Mouse (Mus musculus): ENCODE measurements at regions not wholly inside any gene's neighbourhood (a gene's known extent, or its start where the extent isn't known, plus 50 kb on each side); places are given as distances from the start of the nearest gene placed in this dataset.

DNA sequence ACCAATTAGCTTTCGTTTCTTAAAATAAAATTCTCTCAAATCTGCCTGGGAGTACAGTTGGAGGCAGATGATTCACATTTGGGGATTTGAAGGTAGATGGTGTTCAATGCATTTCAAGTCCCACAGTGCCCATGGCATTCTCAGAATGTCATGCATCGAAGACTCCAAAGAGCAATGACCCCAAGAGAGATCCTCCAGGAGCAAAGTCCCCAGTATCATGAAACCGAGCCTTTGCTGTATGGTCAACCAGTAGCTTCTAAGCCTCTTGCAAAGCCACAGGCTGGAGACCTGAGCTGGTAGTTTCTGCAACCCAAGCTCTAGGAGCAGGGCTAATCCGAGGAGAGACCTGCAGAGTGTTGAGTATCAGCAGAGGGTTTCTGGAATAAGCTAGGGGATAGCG lies 477.1 kb downstream of the Glrx3 start:
- Histone ChIP-seq H3K36me3 (no peaks in the 10 kb centered on the region), H3K4me3 (no peak overlapping the region), H3K9ac (no peak overlapping the region), H3K27me3 (no peaks in the 10 kb centered on the region), H3K4me1 (replicated peaks) (peaks cover 2% of the 10 kb centered on the region; the same call in 1 of the 2 replicates), H3K9me3 (no peaks in the 10 kb centered on the region), H3K4me2 (no peak overlapping the region), H3K27ac (replicated peaks) (no peak overlapping the region)
- no peak for ATAC-seq (ENCODE audit: low read depth)
- 89% methylated on average over 5 of the region's 5 CpGs for WGBS

DNA sequence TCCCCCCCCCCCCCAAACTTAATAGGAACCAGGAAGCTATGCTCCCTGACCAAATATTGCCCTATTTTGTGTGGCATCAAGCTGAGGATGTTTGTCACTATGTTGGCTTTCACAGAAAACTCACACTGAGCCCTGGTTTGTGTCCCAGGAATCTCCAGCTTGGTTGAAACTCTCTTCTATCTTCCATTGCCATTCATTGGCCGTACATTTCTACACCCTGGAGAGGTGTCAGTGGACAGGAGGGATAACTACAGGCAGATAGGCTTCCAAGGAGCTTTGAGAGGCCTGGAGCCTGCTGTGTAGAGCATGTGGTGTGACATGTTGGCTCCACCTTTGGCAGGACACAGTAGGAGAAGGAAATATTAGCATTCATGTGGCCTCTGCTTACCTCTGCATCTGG lies 478.9 kb downstream of the Glrx3 start:
- H3K4me2 ChIP-seq = no peak overlapping the region
- no peaks in the 10 kb centered on the region for H3K27me3 ChIP-seq
- H3K4me1 ChIP-seq (replicated peaks) = no peaks in the 10 kb centered on the region
- H3K9me3 ChIP-seq = no peaks in the 10 kb centered on the region
- ATAC-seq (ENCODE audit: low read depth) = no peak
- 88% methylated on average over 1 of the region's 1 CpGs for WGBS
- H3K9ac ChIP-seq = no peak overlapping the region
- H3K27ac ChIP-seq (replicated peaks) = no peak overlapping the region
- H3K4me3 ChIP-seq = no peak overlapping the region
- H3K36me3 ChIP-seq = no peaks in the 10 kb centered on the region

DNA sequence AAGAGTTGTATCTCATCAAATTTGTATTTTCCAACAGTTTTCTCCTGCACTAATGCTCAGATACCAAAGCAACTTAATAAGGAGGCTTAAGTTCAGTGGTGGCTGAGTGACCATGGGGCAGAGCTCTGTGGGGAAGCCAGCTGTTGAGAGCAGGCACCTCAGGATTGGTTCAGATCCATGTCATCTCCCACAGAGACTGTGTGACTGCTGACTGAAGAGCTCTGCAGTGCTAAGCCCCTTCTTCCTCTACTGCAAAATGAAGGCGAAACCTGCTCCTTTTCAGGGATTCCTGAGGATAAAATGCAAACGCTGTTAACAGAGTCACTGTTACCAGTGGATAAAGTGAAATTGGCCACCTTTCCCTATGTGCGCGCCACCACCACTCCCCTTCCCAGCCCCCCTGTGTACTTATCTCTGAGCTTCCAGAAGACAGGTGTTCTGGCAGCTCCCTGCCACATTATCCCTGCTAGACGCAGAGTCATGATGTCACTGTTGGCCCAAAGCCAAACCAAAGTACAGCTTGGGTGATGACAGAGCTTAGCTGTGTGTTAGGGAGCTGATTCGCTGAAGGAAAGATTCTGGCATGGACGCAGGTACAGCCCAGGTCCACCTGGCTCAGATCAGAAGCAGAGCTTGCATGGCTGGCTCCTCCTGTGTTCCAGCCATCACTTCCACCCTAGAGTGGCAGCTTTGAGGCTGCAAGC lies 472.9 kb downstream of the Tcerg1l start:
- Histone ChIP-seq H3K9ac (no peak overlapping the region), H3K4me2 (no peak overlapping the region), H3K9me3 (no peaks in the 10 kb centered on the region), H3K36me3 (no peaks in the 10 kb centered on the region), H3K27me3 (no peaks in the 10 kb centered on the region), H3K4me3 (no peak overlapping the region), H3K4me1 (replicated peaks) (peaks cover 11% of the 10 kb centered on the region), H3K27ac (replicated peaks) (0 out of 2 replicates have a peak overlapping the region, but pooled peaks have one; percentile 9)
- 68% methylated on average over 7 of the region's 7 CpGs for WGBS
- ATAC-seq (ENCODE audit: low read depth) = peak; percentile 65; the same call in 1 of the 2 replicates

DNA sequence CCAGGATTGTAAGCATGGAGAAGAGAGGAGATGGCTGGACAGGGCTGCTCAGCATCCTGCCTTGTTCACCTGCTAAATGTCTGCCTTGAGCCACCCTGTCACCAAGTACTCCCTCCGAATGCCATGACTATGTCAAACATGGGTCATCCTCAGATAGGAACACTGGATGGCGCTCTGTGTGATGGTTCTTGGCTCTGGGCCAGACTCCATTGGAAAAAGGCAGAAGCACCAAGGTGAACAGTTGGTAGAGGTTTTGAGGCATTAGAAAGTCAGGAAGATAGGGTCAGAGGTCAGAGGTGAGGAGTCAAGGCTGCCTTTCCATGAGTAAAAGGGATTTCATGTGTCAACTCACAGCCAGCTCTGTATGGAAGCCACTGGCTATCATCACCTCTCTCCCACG lies 471.9 kb downstream of the Tcerg1l start:
- no peaks in the 10 kb centered on the region for H3K9me3 ChIP-seq
- H3K4me3 ChIP-seq = no peak overlapping the region
- no peak overlapping the region for H3K27ac ChIP-seq (replicated peaks)
- H3K4me2 ChIP-seq = no peak overlapping the region
- peaks cover 13% of the 10 kb centered on the region for H3K4me1 ChIP-seq (replicated peaks)
- H3K9ac ChIP-seq = no peak overlapping the region
- 83% methylated on average over 3 of the region's 3 CpGs for WGBS
- no peaks in the 10 kb centered on the region for H3K36me3 ChIP-seq
- ATAC-seq (ENCODE audit: low read depth) = no peak
- H3K27me3 ChIP-seq = no peaks in the 10 kb centered on the region

DNA sequence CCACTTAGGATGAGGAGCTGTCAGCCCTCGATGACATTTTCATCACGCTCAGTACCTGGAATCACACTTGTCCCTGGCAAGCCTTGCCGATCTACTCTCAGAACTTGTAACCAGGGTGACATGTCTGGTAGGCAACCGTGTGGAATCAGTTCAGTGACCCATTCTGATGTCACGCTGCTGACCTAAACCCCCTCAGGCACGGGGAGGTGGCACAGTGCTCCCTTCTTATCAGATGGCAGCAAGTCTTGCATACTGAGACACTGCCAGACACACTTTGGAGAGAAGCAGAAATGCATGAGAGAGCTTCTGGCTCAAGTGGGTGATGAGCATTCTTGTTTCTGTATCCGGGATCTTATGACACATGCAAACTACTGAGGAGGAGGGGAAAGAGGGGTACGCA lies 470.2 kb downstream of the Tcerg1l start:
- WGBS = 77% methylated on average over 8 of the region's 8 CpGs
- Histone ChIP-seq H3K4me2 (no peak overlapping the region), H3K4me1 (replicated peaks) (peaks cover 18% of the 10 kb centered on the region)

GRCm38 (mm10) chr7:137930200-137930599 lies 467.3 kb downstream of the Tcerg1l start:
- H3K9ac ChIP-seq = no peak overlapping the region
- no peak for ATAC-seq (ENCODE audit: low read depth)
- no peak overlapping the region for H3K27ac ChIP-seq (replicated peaks)
- H3K4me3 ChIP-seq = no peak overlapping the region
- WGBS = 51% methylated on average over 7 of the region's 7 CpGs
- H3K36me3 ChIP-seq = no peaks in the 10 kb centered on the region
- no peak overlapping the region for H3K4me2 ChIP-seq
- H3K9me3 ChIP-seq = no peaks in the 10 kb centered on the region
- no peaks in the 10 kb centered on the region for H3K27me3 ChIP-seq
- H3K4me1 ChIP-seq (replicated peaks) = peaks cover 8% of the 10 kb centered on the region; the same call in 1 of the 2 replicates

More for the DNA sequence above, 470.2 kb downstream of the Tcerg1l start:
- Histone ChIP-seq H3K9ac (no peak overlapping the region), H3K4me3 (no peak overlapping the region), H3K27me3 (no peaks in the 10 kb centered on the region), H3K9me3 (no peaks in the 10 kb centered on the region), H3K27ac (replicated peaks) (no peak overlapping the region), H3K36me3 (no peaks in the 10 kb centered on the region)
- no peak for ATAC-seq (ENCODE audit: low read depth)

GRCm38 (mm10) chr7:137935896-137936295 lies 461.6 kb downstream of the Tcerg1l start:
- no peaks in the 10 kb centered on the region for H3K9me3 ChIP-seq
- no peak for ATAC-seq (ENCODE audit: low read depth)
- 29% methylated on average over 3 of the region's 3 CpGs for WGBS

DNA sequence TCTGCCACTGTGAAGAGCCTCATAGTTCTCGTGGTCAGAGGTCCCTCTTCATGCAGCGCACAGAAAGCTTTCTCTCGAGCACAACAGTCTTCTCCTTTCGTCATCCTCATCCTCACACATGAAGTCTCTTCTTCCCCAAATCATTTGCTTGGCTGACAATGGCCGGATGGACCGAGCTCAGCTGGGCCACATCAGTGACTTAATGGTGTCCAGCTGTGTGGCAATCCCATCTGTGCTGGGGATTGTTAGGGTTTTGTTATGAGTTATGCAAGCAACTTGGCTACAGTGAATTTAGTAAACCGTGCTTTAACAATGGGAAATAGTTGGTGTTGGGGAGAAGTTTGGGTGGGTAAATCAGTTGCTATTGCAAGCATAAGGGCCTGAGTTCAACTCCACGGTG lies 458.4 kb downstream of the Tcerg1l start:
- Histone ChIP-seq H3K4me1 (replicated peaks) (no peaks in the 10 kb centered on the region), H3K4me2 (no peak overlapping the region), H3K27ac (replicated peaks) (no peak overlapping the region), H3K36me3 (no peaks in the 10 kb centered on the region), H3K9me3 (no peaks in the 10 kb centered on the region), H3K4me3 (no peak overlapping the region), H3K9ac (no peak overlapping the region), H3K27me3 (no peaks in the 10 kb centered on the region)
- WGBS = 76% methylated on average over 8 of the region's 8 CpGs
- ATAC-seq (ENCODE audit: low read depth) = no peak

More at GRCm38 (mm10) chr7:137935896-137936295, 461.6 kb downstream of the Tcerg1l start:
- Histone ChIP-seq H3K4me2 (no peak overlapping the region), H3K27me3 (no peaks in the 10 kb centered on the region), H3K9ac (no peak overlapping the region), H3K4me3 (no peak overlapping the region), H3K36me3 (no peaks in the 10 kb centered on the region), H3K4me1 (replicated peaks) (0 out of 2 replicates have a peak, but pooled peaks cover 2% of the 10 kb centered on the region), H3K27ac (replicated peaks) (no peak overlapping the region)

- Histone ChIP-seq H3K27ac (replicated peaks) (no peak overlapping the region), H3K27me3 (no peaks in the 10 kb centered on the region), H3K4me2 (no peak overlapping the region), H3K9me3 (no peaks in the 10 kb centered on the region), H3K4me3 (no peak overlapping the region), H3K4me1 (replicated peaks) (no peaks in the 10 kb centered on the region), H3K9ac (no peak overlapping the region), H3K36me3 (no peaks in the 10 kb centered on the region)
- no peak for ATAC-seq (ENCODE audit: low read depth)
- WGBS = 33% methylated on average over 5 of the region's 5 CpGs
Observed at GRCm38 (mm10) chr7:137940084-137940483, 457.4 kb downstream of the Tcerg1l start.

GRCm38 (mm10) chr7:137944991-137945390 lies 452.5 kb downstream of the Tcerg1l start:
- H3K27ac ChIP-seq (replicated peaks) = no peak overlapping the region
- H3K36me3 ChIP-seq = no peaks in the 10 kb centered on the region
- no peak for ATAC-seq (ENCODE audit: low read depth)
- WGBS = 85% methylated on average over 2 of the region's 2 CpGs
- H3K4me2 ChIP-seq = no peak overlapping the region
- 0 out of 2 replicates have a peak, but pooled peaks cover 5% of the 10 kb centered on the region for H3K4me1 ChIP-seq (replicated peaks)
- H3K9ac ChIP-seq = no peak overlapping the region
- no peaks in the 10 kb centered on the region for H3K9me3 ChIP-seq
- no peaks in the 10 kb centered on the region for H3K27me3 ChIP-seq
- no peak overlapping the region for H3K4me3 ChIP-seq

DNA sequence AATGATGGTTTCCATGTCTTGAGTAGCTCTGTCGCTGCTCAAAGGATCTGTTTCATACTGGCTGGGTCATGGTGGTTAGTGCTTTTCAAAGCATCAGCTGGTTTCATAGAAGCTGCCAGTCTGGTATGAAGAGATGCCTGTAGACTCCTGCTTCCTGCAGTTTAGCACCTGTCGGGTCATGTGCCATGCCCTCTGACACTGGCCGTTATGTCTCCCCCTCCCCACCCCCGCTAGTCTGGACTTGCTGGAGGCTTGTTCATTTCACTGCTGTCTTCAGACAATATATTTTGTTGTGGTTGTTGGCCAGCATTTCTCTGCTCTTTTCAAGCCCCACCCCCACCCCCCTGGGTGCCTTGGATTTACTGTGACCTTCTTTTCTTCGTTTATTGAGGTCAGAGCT lies 450.1 kb downstream of the Tcerg1l start:
- Histone ChIP-seq H3K27me3 (no peaks in the 10 kb centered on the region), H3K9ac (no peak overlapping the region), H3K9me3 (no peaks in the 10 kb centered on the region), H3K4me3 (no peak overlapping the region), H3K4me2 (no peak overlapping the region), H3K27ac (replicated peaks) (no peak overlapping the region), H3K36me3 (no peaks in the 10 kb centered on the region), H3K4me1 (replicated peaks) (0 out of 2 replicates have a peak, but pooled peaks cover 5% of the 10 kb centered on the region)
- 16% methylated on average over 5 of the region's 5 CpGs for WGBS
- no peak for ATAC-seq (ENCODE audit: low read depth)

GRCm38 (mm10) chr7:137957354-137957753 lies 440.2 kb downstream of the Tcerg1l start:
- WGBS = 68% methylated on average over 5 of the region's 5 CpGs
- H3K4me2 ChIP-seq = no peak overlapping the region
- H3K4me3 ChIP-seq = no peak overlapping the region
- H3K27ac ChIP-seq (replicated peaks) = no peak overlapping the region
- no peaks in the 10 kb centered on the region for H3K36me3 ChIP-seq
- H3K4me1 ChIP-seq (replicated peaks) = no peaks in the 10 kb centered on the region; the same call in 1 of the 2 replicates
- no peak for ATAC-seq (ENCODE audit: low read depth)
- no peaks in the 10 kb centered on the region for H3K9me3 ChIP-seq
- no peak overlapping the region for H3K9ac ChIP-seq
- H3K27me3 ChIP-seq = no peaks in the 10 kb centered on the region

- H3K9me3 ChIP-seq = no peaks in the 10 kb centered on the region
- H3K4me3 ChIP-seq = no peak overlapping the region
- no peak overlapping the region for H3K9ac ChIP-seq
- no peak for ATAC-seq (ENCODE audit: low read depth)
- H3K36me3 ChIP-seq = no peaks in the 10 kb centered on the region
- no peaks in the 10 kb centered on the region; the same call in 1 of the 2 replicates for H3K4me1 ChIP-seq (replicated peaks)
- no peaks in the 10 kb centered on the region for H3K27me3 ChIP-seq
- H3K27ac ChIP-seq (replicated peaks) = no peak overlapping the region
- no peak overlapping the region for H3K4me2 ChIP-seq
- WGBS = 66% methylated on average over 5 of the region's 5 CpGs
Observed at GRCm38 (mm10) chr7:137957848-137958247, 439.7 kb downstream of the Tcerg1l start.
